Mouse (Mus musculus) testis, adult 2 months (tissue): ENCODE data around the gene Otub1.

Source experiments
- CTCF ChIP-seq: fragments of 200-500 bp; IDR thresholded peaks from 2 replicates; pipeline ENCODE4 v1.5.1; 2012; ENCODE audit warnings: low read depth, mild to moderate bottlenecking, inconsistent platforms, low read length, moderate library complexity; ENCODE audit not compliant: control insufficient read depth, insufficient read depth, insufficient replicate concordance
- POLR2A ChIP-seq: fragments of 200-500 bp; IDR thresholded peaks from 2 replicates; pipeline ENCODE4 v1.6.1; 2012; ENCODE audit warnings: low read depth, mild to moderate bottlenecking, inconsistent platforms, low read length, moderate library complexity; ENCODE audit not compliant: control insufficient read depth

GRCm38 (mm10) chr19:7200427-7200826 lies 5.7 kb downstream of the Otub1 start:
- TF ChIP-seq CTCF (no peak), POLR2A (no peak)
